Mouse (Mus musculus) lung, adult 2 months (tissue): ENCODE measurements around the gene Adgrg4. TPM values are rescaled to one million over a fixed set of nuclear protein-coding genes. Genes with fewer than 3 reads are reported as not detected.

ENCODE experiments used
- DNase-seq: peaks from one replicate; pipeline ENCODE4 v3.0.0; 2022
- H3K4me1 ChIP-seq: fragments of 200-500 bp; 2 replicates; pipeline ENCODE4 v1.6.1; 2011; ENCODE audit warnings: low read length; ENCODE audit not compliant: control insufficient read depth, insufficient read depth
- H3K4me3 ChIP-seq: fragments of 200-500 bp; replicated peaks from 2 replicates; pipeline ENCODE3; 2011; ENCODE audit warnings: low read depth, mild to moderate bottlenecking, control low read depth, low read length; ENCODE audit errors: extremely low read depth
- CTCF ChIP-seq: fragments of 200-500 bp; IDR thresholded peaks from 2 replicates; pipeline ENCODE4 v1.5.1; 2011; ENCODE audit warnings: mild to moderate bottlenecking, low read length, control low read depth; ENCODE audit not compliant: insufficient read depth
- POLR2A ChIP-seq: fragments of 200-500 bp; IDR thresholded peaks from 2 replicates; pipeline ENCODE4 v1.6.1; 2011; ENCODE audit warnings: low read depth, mild to moderate bottlenecking, control low read depth, low read length, borderline replicate concordance; ENCODE audit errors: extremely low read depth
- WGBS: fragments of 180-500 bp; shearing (Covaris S2); methylation state at CpG from one replicate; pipeline ENCODE4 v1.1.7; 2018; 5-methylcytosine and 5-hydroxymethylcytosine counted together
- polyA plus RNA-seq: library from polyadenylated mRNA; depleted of rRNA; stranded (reverse); fragments of >200 nt; gene quantifications from 2 replicates; pipeline ENCODE4 v1.2.3, GENCODE M21; 2012; rRNA removed

The Adgrg4 gene
- not detected in 2 replicates for polyA plus RNA-seq

GRCm38 (mm10) chrX:56869863-56870262 lies at the start of gene Adgrg4:
Adgrg4 (plus strand) TSS chrX:56870163.
- Histone ChIP-seq H3K4me1 (no peaks in the 10 kb centered on the region), H3K4me3 (no peak within 1 kb of the TSS)
- no peak for DNase-seq
- WGBS: 84% methylated on average over 2 of the region's 2 CpGs
- no peak for TF ChIP-seq POLR2A
- TF ChIP-seq CTCF: no peak

DNA sequence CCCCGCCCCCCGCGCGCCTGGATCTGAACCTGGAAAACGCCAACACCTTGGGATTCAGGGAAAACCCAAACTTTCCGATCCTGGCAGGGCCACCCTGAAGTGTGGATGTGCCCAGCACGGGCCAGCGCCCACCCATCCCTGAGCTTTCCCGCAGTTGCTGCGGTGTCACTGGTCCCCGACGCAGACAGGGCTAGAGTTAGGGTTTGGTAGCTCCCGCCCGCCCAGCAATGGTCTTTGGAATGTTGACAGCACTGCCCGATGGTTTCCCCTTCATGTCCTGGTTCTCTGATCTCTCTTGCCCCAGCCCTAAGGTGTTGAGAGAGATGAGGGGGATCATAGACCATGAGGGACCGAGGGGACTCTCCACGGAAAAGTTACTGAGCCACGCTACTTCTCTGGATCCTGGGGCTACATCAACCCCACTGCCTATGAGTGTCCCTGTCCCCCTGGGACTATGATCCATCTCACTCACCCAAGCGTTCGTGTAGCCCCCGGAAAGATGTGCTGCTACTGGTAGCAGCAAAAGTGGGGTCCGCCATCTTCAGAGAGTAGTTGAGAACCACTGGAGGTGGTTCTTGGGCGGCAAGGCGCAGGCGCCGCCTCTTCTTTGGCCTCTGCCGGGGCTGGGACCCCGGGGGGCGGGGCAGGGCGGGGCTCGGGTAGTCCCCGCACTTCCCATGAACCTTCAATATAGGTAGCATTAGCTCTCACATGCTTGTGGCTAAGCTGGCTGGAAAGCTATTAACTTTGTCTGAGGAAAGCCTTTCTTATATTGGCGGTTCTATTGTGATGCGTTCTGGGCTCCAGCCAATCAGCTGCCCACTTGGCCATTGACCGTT lies 48.0 kb upstream of the Adgrg4 start, which contains the start of gene Map7d3:
TSS of gene Map7d3 (minus strand) at position 562 of the 839 bp plus-strand sequence.
- H3K4me3 ChIP-seq: peak within 1 kb of the TSS; percentile 77
- TF ChIP-seq POLR2A (no peak), CTCF (no peak)
- peak; percentile 6 for DNase-seq
- H3K4me1 ChIP-seq: no peaks in the 10 kb centered on the region
- WGBS: 26% methylated on average over 35 of the region's 35 CpGs

DNA sequence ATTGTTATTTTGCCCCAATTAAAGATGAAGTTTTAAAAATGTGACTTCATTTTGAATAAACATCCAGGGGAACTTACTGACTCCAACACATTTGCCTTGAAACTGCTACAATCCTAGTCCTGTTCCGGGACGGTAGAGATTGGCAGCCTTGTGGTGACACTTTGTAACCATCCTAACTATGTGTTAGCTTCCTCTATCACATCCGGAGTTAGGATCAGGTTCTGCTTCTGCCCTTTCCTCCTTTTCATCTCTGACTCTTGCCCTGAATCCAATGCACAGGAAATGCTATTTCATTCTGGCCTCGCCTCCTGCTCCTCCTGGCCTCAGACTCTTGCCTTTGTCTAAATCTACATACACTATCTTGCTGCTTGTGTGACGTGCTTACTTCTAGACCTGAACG lies 42.5 kb upstream of the Adgrg4 start:
- DNase-seq: no peak
- WGBS: 61% methylated on average over 6 of the region's 6 CpGs

DNA sequence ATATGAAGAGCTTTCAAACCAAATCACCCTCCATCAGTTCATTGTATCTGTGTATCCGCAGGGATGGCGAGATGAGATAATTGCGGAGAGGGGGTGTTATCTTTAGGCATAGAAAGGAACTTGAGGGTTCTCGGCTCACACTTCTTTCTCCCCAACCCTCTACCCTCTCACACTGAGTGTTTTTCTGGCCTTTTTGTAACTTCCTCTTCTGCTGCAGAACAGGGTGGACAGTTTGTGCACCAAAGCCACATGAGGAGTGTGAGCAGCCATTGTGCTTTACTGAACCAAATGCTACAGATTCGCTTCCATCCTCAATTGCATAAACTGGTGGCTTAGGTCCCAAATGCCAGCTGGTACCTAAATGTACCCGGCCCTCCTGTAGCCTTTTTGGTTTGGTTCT lies 34.1 kb upstream of the Adgrg4 start:
- no peak for DNase-seq
- 80% methylated on average over 6 of the region's 6 CpGs for WGBS
- TF ChIP-seq POLR2A (no peak), CTCF (no peak)
- no peak overlapping the region for H3K4me3 ChIP-seq
- no peaks in the 10 kb centered on the region for H3K4me1 ChIP-seq

More for the DNA sequence above, 42.5 kb upstream of the Adgrg4 start:
- no peak overlapping the region for H3K4me3 ChIP-seq
- TF ChIP-seq CTCF (no peak), POLR2A (no peak)
- H3K4me1 ChIP-seq: no peaks in the 10 kb centered on the region

DNA sequence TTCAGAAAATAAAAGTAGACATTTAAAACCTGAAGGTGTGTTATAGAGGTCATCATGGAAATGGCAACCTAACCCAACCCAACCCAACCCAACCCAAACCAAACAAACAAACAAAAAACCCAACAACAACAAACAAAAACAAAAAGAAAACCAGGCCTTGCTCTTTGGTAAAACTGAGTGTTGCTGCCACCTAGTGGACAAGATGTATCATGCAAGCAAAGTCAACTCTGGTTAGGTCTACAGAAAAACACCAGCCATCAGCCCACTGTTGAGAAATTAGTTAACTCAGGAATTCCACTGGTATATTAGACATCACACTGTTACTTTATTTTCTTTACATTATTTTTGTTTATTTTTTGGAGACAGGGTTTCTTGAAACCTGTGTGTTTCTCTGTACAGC lies 30.6 kb upstream of the Adgrg4 start:
- no peaks in the 10 kb centered on the region for H3K4me1 ChIP-seq
- no peak overlapping the region for H3K4me3 ChIP-seq
- TF ChIP-seq CTCF: peak; percentile 35; the same call in 1 of the 2 replicates
- no peak for TF ChIP-seq POLR2A
- DNase-seq: no peak

DNA sequence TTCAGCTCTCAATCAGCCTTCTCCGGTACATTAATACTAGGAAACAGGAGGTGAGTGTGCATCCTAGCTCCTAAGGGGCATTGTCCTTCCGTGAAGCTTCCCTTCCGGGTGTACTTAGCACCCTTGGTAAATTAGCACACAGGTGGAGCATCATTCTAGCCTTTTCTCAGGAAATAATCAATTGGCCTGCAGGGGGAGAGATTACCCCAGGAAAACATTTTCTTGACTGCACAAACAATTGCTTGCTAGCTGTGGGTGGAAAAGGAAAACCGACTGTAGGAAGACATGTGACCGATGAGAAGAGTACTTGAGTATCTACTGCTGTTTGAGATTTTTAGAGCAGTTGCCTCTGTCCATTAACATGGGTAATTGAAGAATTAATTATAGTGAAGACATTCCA lies 28.7 kb upstream of the Adgrg4 start:
- no peak for TF ChIP-seq CTCF
- TF ChIP-seq POLR2A: no peak
- Histone ChIP-seq H3K4me1 (no peaks in the 10 kb centered on the region), H3K4me3 (no peak overlapping the region)
- no peak for DNase-seq
- WGBS: 63% methylated on average over 5 of the region's 5 CpGs

GRCm38 (mm10) chrX:57012891-57013290 lies 142.9 kb downstream of the Adgrg4 start:
- no peak for DNase-seq
- Histone ChIP-seq H3K4me3 (no peak overlapping the region), H3K4me1 (no peaks in the 10 kb centered on the region)
- 71% methylated on average over 2 of the region's 2 CpGs for WGBS
- TF ChIP-seq CTCF (no peak), POLR2A (no peak)

DNA sequence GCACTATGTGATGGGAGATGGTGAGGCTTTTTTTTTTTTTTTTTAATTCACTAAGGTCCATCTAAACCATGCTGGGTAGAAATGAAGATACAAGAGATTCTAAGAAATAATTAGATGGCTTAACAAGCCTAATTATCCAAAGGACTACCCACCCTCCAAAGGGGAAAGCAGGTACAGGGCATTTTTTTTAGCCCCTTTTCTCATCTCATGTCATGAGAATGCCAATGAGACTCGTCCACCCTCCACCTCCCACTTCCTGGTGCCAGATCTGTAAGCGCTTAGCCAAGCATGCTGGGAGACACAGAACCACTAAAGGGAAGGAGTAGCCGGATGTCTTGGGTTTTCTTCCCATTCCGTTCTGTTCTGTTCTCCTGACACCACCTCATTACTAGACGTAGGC lies 172.8 kb downstream of the Adgrg4 start, which contains the start of gene Brs3:
TSS of gene Brs3 (plus strand) at position 301 of the 400 bp plus-strand sequence.
- no peak for TF ChIP-seq POLR2A
- TF ChIP-seq CTCF: no peak
- WGBS: 82% methylated on average over 5 of the region's 5 CpGs
- H3K4me1 ChIP-seq: no peaks in the 10 kb centered on the region
- DNase-seq: no peak
- no peak within 1 kb of the TSS for H3K4me3 ChIP-seq

DNA sequence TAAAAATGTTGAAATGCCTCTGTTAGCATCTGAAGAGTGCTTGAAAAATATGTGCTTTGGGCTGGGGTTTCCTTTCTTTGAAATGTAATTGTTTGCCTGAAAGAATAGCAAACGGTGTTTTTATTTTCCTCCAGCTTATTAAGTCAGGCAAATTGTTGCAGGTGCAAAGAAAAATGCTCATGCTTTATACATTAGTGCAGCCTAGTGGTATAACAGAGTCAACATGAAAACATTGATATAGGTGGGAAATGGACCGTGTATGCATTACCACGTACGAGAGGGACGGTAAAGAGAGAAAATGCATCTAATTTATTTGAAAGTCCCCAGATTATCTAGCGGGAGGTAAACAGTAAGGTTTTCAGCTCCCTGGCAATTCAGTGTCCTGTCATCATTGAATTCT lies 173.9 kb downstream of the Adgrg4 start:
- H3K4me3 ChIP-seq: no peak overlapping the region
- no peak for DNase-seq
- WGBS: 82% methylated on average over 6 of the region's 6 CpGs
- no peaks in the 10 kb centered on the region for H3K4me1 ChIP-seq
- TF ChIP-seq CTCF (no peak), POLR2A (no peak)

Other genes starting within 250 kb of the Adgrg4 start
- gene Fhl1, start 138.4 kb upstream of the Adgrg4 start, polyA plus RNA-seq: 559 and 762 TPM in 2 replicates
- gene Map7d3, start 47.8 kb upstream of the Adgrg4 start, polyA plus RNA-seq: 0.09 and 0.19 TPM in 2 replicates
- not detected in 2 replicates for gene Brs3, start 172.9 kb downstream of the Adgrg4 start, polyA plus RNA-seq
- gene Htatsf1, start 183.4 kb downstream of the Adgrg4 start, polyA plus RNA-seq: 16.6 and 21.2 TPM in 2 replicates
- not detected in 2 replicates for gene Vgll1, start 217.9 kb downstream of the Adgrg4 start, polyA plus RNA-seq